Mouse (Mus musculus) stomach, embryonic 14.5 days (tissue): Measurements from ENCODE around the gene Gm5797. TPM values are rescaled to one million over a fixed set of nuclear protein-coding genes. Genes with fewer than 3 reads are reported as not detected.
"Not testable (repeated sequence)": the region's sequence is repeated elsewhere in the genome, so short reads cannot be mapped to it uniquely, and the experiment has no call there.

Source experiments
- ATAC-seq: fragments of 200-750 bp; cut with Nextera tagmentation; 2 replicates; pipeline ENCODE4 v1.8.0; 2017; ENCODE audit warnings: low read depth, moderate TSS enrichment; ENCODE audit not compliant: insufficient number of reproducible peaks, insufficient read depth, low FRiP score
- H3K27ac ChIP-seq: fragments of 300-500 bp; sonication (generic); 2 replicates; pipeline ENCODE4 v1.5.1; 2014; ENCODE audit warnings: mild to moderate bottlenecking, low read length, moderate library complexity, mixed read lengths
- H3K27me3 ChIP-seq: fragments of 300-500 bp; sonication (generic); 2 replicates; pipeline ENCODE4 v1.6.1; 2014; ENCODE audit warnings: low read length, control low read depth, mixed read lengths; ENCODE audit not compliant: control insufficient read depth, insufficient read depth
- H3K36me3 ChIP-seq: fragments of 300-500 bp; sonication (generic); 2 replicates; pipeline ENCODE4 v1.6.1; 2014; ENCODE audit warnings: mild to moderate bottlenecking, control low read depth, low read length, moderate library complexity, mixed read lengths; ENCODE audit not compliant: control insufficient read depth, insufficient read depth
- H3K4me1 ChIP-seq: fragments of 300-500 bp; sonication (generic); 2 replicates; pipeline ENCODE4 v1.6.1; 2014; ENCODE audit warnings: low read length, control low read depth, mixed read lengths; ENCODE audit not compliant: control insufficient read depth, insufficient read depth
- H3K4me2 ChIP-seq: fragments of 300-500 bp; sonication (generic); replicated peaks from 2 replicates; pipeline ENCODE4 v1.6.1; 2014; ENCODE audit warnings: low read depth, low read length, control low read depth
- H3K4me3 ChIP-seq: fragments of 300-500 bp; sonication (generic); 2 replicates; pipeline ENCODE4 v1.5.1; 2014; ENCODE audit warnings: low read depth, low read length, control low read depth
- H3K9ac ChIP-seq: fragments of 300-500 bp; sonication (generic); replicated peaks from 2 replicates; pipeline ENCODE4 v1.6.1; 2014; ENCODE audit warnings: low read depth, mild to moderate bottlenecking, control low read depth, low read length, moderate library complexity, mixed read lengths
- H3K9me3 ChIP-seq: fragments of 300-500 bp; sonication (generic); 2 replicates; pipeline ENCODE4 v1.6.1; 2016; ENCODE audit warnings: low read depth, low read length, control low read depth; ENCODE audit not compliant: control insufficient read depth
- WGBS: fragments of 180-500 bp; shearing (Covaris S2); extraction: QIAGEN DNeasy Blood & Tissue Kit; methylation state at CpG from one replicate; pipeline ENCODE4 v1.1.7; 2014; 5-methylcytosine and 5-hydroxymethylcytosine counted together
- polyA plus RNA-seq: library from polyadenylated mRNA; unstranded; fragments of >200 nt; fragmentation: Nextera tagmentation; extraction: Ambion mirVana; gene quantifications from 2 replicates; pipeline ENCODE4 v1.2.1, GENCODE M21; 2014

Gene Gm5797
- polyA plus RNA-seq: not detected in 2 replicates

DNA sequence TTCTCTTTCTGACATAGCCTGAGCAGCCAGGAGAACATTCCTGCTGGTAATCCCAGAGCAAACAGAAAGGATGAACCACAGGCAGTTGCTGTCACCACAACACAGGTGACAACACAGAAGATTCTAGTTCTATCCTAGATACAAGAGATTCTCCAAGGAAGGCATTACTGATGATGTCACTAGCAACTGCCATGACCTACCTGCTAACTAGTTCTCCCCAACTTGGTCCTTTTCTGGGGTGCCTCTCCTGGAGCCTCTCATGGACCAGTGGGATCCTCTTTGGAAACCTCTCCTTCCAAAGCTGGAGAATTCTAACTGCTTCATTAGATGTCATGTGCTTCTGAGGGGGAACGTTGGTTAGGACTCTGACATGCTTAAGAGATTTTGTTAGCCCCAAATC, at the start of gene Gm5797:
TSS of gene Gm5797 (minus strand) at position 101 of the 400 bp plus-strand sequence.
- not testable (repeated sequence) for H3K4me2 ChIP-seq, H3K27ac ChIP-seq, H3K27me3 ChIP-seq, H3K4me3 ChIP-seq, ATAC-seq, H3K9me3 ChIP-seq, H3K4me1 ChIP-seq, H3K9ac ChIP-seq, H3K36me3 ChIP-seq
- WGBS: no CpG with 5 or more reads among the region's 1 CpGs

DNA sequence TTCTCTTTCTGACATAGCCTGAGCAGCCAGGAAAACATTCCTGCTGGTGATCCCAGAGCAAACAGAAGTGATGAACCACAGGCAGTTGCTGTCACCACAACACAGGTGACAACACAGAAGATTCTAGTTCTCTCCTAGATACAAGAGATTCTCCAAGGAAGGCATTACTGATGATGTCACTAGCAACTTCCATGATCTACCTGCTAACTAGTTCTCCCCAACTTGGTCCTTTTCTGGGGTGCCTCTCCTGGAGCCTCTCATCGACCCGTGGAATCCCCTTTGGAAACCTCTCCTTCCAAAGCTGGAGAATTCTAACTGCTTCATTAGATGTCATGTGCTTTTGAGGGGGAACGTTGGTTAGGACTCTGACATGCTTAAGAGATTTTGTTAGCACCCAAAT, 32.8 kb upstream of the Gm5797 start, which contains the start of gene Gm8374:
TSS of gene Gm8374 (minus strand) at position 101 of the 400 bp plus-strand sequence.
- H3K9me3 ChIP-seq, ATAC-seq, H3K4me3 ChIP-seq, H3K36me3 ChIP-seq, H3K27ac ChIP-seq, H3K9ac ChIP-seq, H3K4me2 ChIP-seq, H3K4me1 ChIP-seq, H3K27me3 ChIP-seq: not testable (repeated sequence)
- 75% methylated on average over 3 of the region's 3 CpGs for WGBS

GRCm38 (mm10) chr14:7315093-7315492, 17.1 kb downstream of the Gm5797 start:
- peak overlapping the region; percentile 61 for H3K4me2 ChIP-seq
- ATAC-seq, H3K27me3 ChIP-seq, H3K9ac ChIP-seq, H3K4me1 ChIP-seq, H3K36me3 ChIP-seq, H3K27ac ChIP-seq, H3K9me3 ChIP-seq: not testable (repeated sequence)
- 1% methylated on average over 15 of the region's 19 CpGs for WGBS
- H3K4me3 ChIP-seq: peak overlapping the region; percentile 38

DNA sequence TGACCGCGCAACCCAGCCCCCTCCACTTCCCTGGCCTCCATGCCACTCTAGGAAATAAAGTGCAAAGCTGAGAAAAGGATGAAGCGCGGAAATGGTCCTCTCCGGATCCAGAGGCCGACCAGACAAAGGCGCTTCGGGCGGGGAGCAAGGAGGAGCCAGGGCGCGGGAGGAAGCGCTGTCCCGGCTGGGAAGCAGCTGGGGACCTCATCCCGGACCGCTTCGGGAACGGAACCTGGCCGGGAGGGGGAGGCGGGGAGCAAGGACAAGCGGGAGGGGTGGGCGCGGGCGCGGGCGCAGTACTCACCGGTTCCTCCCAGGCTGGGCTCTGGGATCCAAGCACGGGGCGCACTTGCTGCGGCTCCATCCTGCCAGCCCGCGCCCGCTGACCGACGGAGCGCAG, 17.5 kb downstream of the Gm5797 start, which contains the start of gene Gm3739:
TSS of gene Gm3739 (minus strand) at position 389 of the 400 bp plus-strand sequence.
- Histone ChIP-seq H3K4me3 (peak within 1 kb of the TSS; percentile 38), H3K4me2 (peak within 1 kb of the TSS; percentile 61)
- H3K9me3 ChIP-seq, H3K4me1 ChIP-seq, H3K36me3 ChIP-seq, H3K27me3 ChIP-seq, ATAC-seq, H3K9ac ChIP-seq, H3K27ac ChIP-seq: not testable (repeated sequence)
- under 1% methylated on average over 15 of the region's 35 CpGs for WGBS

Other genes with a start within 250 kb of the Gm5797 start
- gene Gm3696, start 231.8 kb downstream of the Gm5797 start, polyA plus RNA-seq: 2.1 and 2.9 TPM in 2 replicates
- not detected in 2 replicates for gene Gm6676, start 207.0 kb downstream of the Gm5797 start, polyA plus RNA-seq
- gene Gm3512, start 157.9 kb downstream of the Gm5797 start, polyA plus RNA-seq: 6.6 and 7.4 TPM in 2 replicates
- gene Gm16434, start 137.9 kb downstream of the Gm5797 start, polyA plus RNA-seq: not detected in 2 replicates
- not detected in 2 replicates for gene Gm3727, start 67.7 kb downstream of the Gm5797 start, polyA plus RNA-seq
- 1.3 and 1.5 TPM in 2 replicates for gene Gm3739, start 17.3 kb downstream of the Gm5797 start, polyA plus RNA-seq
- gene Gm8374, start 32.7 kb upstream of the Gm5797 start, polyA plus RNA-seq: not detected in 2 replicates
- not detected in 2 replicates for gene Gm3755, start 118.5 kb upstream of the Gm5797 start, polyA plus RNA-seq
- 0.87 and 1.3 TPM in 2 replicates for gene Gm3752, start 151.4 kb upstream of the Gm5797 start, polyA plus RNA-seq
- gene Gm3558, start 236.2 kb upstream of the Gm5797 start, polyA plus RNA-seq: 0.59 and 1.2 TPM in 2 replicates